Mouse (Mus musculus): ENCODE results near the gene Prkcq. TPM values are rescaled to one million over a fixed set of nuclear protein-coding genes. Genes with fewer than 3 reads are reported as not detected.

The Prkcq gene
- polyA plus RNA-seq (2014; fragmentation: Nextera tagmentation; extraction: Ambion mirVana) = 3.8 and 4.1 TPM in 2 replicates

GRCm38 (mm10) chr2:11171754-11172501, at the start of gene Prkcq:
TSS of gene Prkcq (plus strand) at chr2:11172108.
- H3K9me3 ChIP-seq (ENCODE audit: control insufficient read depth, low read length) = no peaks in the 10 kb centered on the region
- no peaks in the 10 kb centered on the region for H3K27me3 ChIP-seq (ENCODE audit: control insufficient read depth, insufficient read depth, low read length)
- whole genome bisulfite sequencing = 3% methylated on average over 51 of the region's 51 CpGs
- no peak within 1 kb of the TSS for H3K27ac ChIP-seq (ENCODE audit: low read depth, low read length)
- H3K4me1 ChIP-seq (ENCODE audit: control insufficient read depth, insufficient read depth, low read length) = peaks cover 2% of the 10 kb centered on the region
- H3K4me3 ChIP-seq (ENCODE audit: low read depth, low read length) = peak within 1 kb of the TSS; percentile 44
- ATAC-seq (ENCODE audit: insufficient read depth, low FRiP score, low TSS enrichment) (peak; percentile 90), DNase-seq (ENCODE audit: low spot score) (peak; percentile 71)
- H3K4me2 ChIP-seq (ENCODE audit: low read depth) = peak within 1 kb of the TSS; percentile 74
- H3K36me3 ChIP-seq (ENCODE audit: control insufficient read depth, insufficient read depth, low read length) = no peaks in the 10 kb centered on the region
- peak within 1 kb of the TSS; percentile 45 for H3K9ac ChIP-seq (ENCODE audit: low read length)

GRCm38 (mm10) chr2:11130881-11131280, 41.0 kb upstream of the Prkcq start:
- WGBS = 91% methylated on average over 12 of the region's 12 CpGs
- H3K9ac ChIP-seq (ENCODE audit: low read length) = no peak overlapping the region

GRCm38 (mm10) chr2:11135718-11136117, 36.2 kb upstream of the Prkcq start:
- H3K9me3 ChIP-seq (ENCODE audit: control insufficient read depth, low read length) = no peaks in the 10 kb centered on the region
- ATAC-seq (ENCODE audit: insufficient read depth, low FRiP score, low TSS enrichment) = no peak
- H3K4me2 ChIP-seq (ENCODE audit: low read depth) = no peak overlapping the region
- H3K4me1 ChIP-seq (ENCODE audit: control insufficient read depth, insufficient read depth, low read length) = no peaks in the 10 kb centered on the region
- 74% methylated on average over 6 of the region's 6 CpGs for WGBS
- no peaks in the 10 kb centered on the region for H3K27me3 ChIP-seq (ENCODE audit: control insufficient read depth, insufficient read depth, low read length)
- H3K4me3 ChIP-seq (ENCODE audit: low read depth, low read length) = no peak overlapping the region
- H3K27ac ChIP-seq (ENCODE audit: low read depth, low read length) = no peak overlapping the region
- DNase-seq (ENCODE audit: low spot score) = no peak
- H3K9ac ChIP-seq (ENCODE audit: low read length) = no peak overlapping the region
- H3K36me3 ChIP-seq (ENCODE audit: control insufficient read depth, insufficient read depth, low read length) = no peaks in the 10 kb centered on the region

More at GRCm38 (mm10) chr2:11130881-11131280, 41.0 kb upstream of the Prkcq start:
- DNase-seq (ENCODE audit: low spot score) (no peak), ATAC-seq (ENCODE audit: insufficient read depth, low FRiP score, low TSS enrichment) (no peak)
- no peak overlapping the region for H3K4me2 ChIP-seq (ENCODE audit: low read depth)
- H3K27me3 ChIP-seq (ENCODE audit: control insufficient read depth, insufficient read depth, low read length) = no peaks in the 10 kb centered on the region
- H3K36me3 ChIP-seq (ENCODE audit: control insufficient read depth, insufficient read depth, low read length) = no peaks in the 10 kb centered on the region
- H3K4me3 ChIP-seq (ENCODE audit: low read depth, low read length) = no peak overlapping the region
- no peaks in the 10 kb centered on the region for H3K9me3 ChIP-seq (ENCODE audit: control insufficient read depth, low read length)
- H3K4me1 ChIP-seq (ENCODE audit: control insufficient read depth, insufficient read depth, low read length) = no peaks in the 10 kb centered on the region
- H3K27ac ChIP-seq (ENCODE audit: low read depth, low read length) = no peak overlapping the region

- ATAC-seq (ENCODE audit: insufficient read depth, low FRiP score, low TSS enrichment) (no peak), DNase-seq (ENCODE audit: low spot score) (no peak)
- 89% methylated on average over 6 of the region's 6 CpGs for WGBS
- H3K4me3 ChIP-seq (ENCODE audit: low read depth, low read length) = no peak overlapping the region
- H3K4me2 ChIP-seq (ENCODE audit: low read depth) = no peak overlapping the region
- no peaks in the 10 kb centered on the region for H3K4me1 ChIP-seq (ENCODE audit: control insufficient read depth, insufficient read depth, low read length)
- no peaks in the 10 kb centered on the region for H3K27me3 ChIP-seq (ENCODE audit: control insufficient read depth, insufficient read depth, low read length)
- H3K27ac ChIP-seq (ENCODE audit: low read depth, low read length) = no peak overlapping the region
- no peaks in the 10 kb centered on the region for H3K9me3 ChIP-seq (ENCODE audit: control insufficient read depth, low read length)
- H3K9ac ChIP-seq (ENCODE audit: low read length) = no peak overlapping the region
- no peaks in the 10 kb centered on the region for H3K36me3 ChIP-seq (ENCODE audit: control insufficient read depth, insufficient read depth, low read length)
These were observed 33.8 kb upstream of the Prkcq start for GRCm38 (mm10) chr2:11138076-11138475.

- 70% methylated on average over 1 of the region's 1 CpGs for WGBS
These were observed 32.3 kb upstream of the Prkcq start for GRCm38 (mm10) chr2:11139518-11140152.

GRCm38 (mm10) chr2:11140385-11140784, 31.5 kb upstream of the Prkcq start:
- ATAC-seq (ENCODE audit: insufficient read depth, low FRiP score, low TSS enrichment) = no peak
- DNase-seq (ENCODE audit: low spot score) = no peak
- Histone ChIP-seq H3K27me3 (ENCODE audit: control insufficient read depth, insufficient read depth, low read length) (no peaks in the 10 kb centered on the region), H3K36me3 (ENCODE audit: control insufficient read depth, insufficient read depth, low read length) (no peaks in the 10 kb centered on the region), H3K4me2 (ENCODE audit: low read depth) (no peak overlapping the region), H3K4me3 (ENCODE audit: low read depth, low read length) (no peak overlapping the region), H3K9ac (ENCODE audit: low read length) (no peak overlapping the region), H3K9me3 (ENCODE audit: control insufficient read depth, low read length) (no peaks in the 10 kb centered on the region), H3K4me1 (ENCODE audit: control insufficient read depth, insufficient read depth, low read length) (no peaks in the 10 kb centered on the region), H3K27ac (ENCODE audit: low read depth, low read length) (no peak overlapping the region)
- WGBS = 91% methylated on average over 3 of the region's 3 CpGs

More at GRCm38 (mm10) chr2:11139518-11140152, 32.3 kb upstream of the Prkcq start:
- no peak overlapping the region for H3K4me2 ChIP-seq (ENCODE audit: low read depth)
- H3K9ac ChIP-seq (ENCODE audit: low read length) = no peak overlapping the region
- no peak for DNase-seq (ENCODE audit: low spot score)
- no peak overlapping the region for H3K27ac ChIP-seq (ENCODE audit: low read depth, low read length)
- H3K36me3 ChIP-seq (ENCODE audit: control insufficient read depth, insufficient read depth, low read length) = no peaks in the 10 kb centered on the region
- no peaks in the 10 kb centered on the region for H3K27me3 ChIP-seq (ENCODE audit: control insufficient read depth, insufficient read depth, low read length)
- no peaks in the 10 kb centered on the region for H3K4me1 ChIP-seq (ENCODE audit: control insufficient read depth, insufficient read depth, low read length)
- no peaks in the 10 kb centered on the region for H3K9me3 ChIP-seq (ENCODE audit: control insufficient read depth, low read length)
- no peak overlapping the region for H3K4me3 ChIP-seq (ENCODE audit: low read depth, low read length)
- no peak for ATAC-seq (ENCODE audit: insufficient read depth, low FRiP score, low TSS enrichment)

- Histone ChIP-seq H3K27ac (ENCODE audit: low read depth, low read length) (no peak overlapping the region), H3K4me2 (ENCODE audit: low read depth) (no peak overlapping the region), H3K9me3 (ENCODE audit: control insufficient read depth, low read length) (no peaks in the 10 kb centered on the region), H3K4me1 (ENCODE audit: control insufficient read depth, insufficient read depth, low read length) (no peaks in the 10 kb centered on the region), H3K4me3 (ENCODE audit: low read depth, low read length) (no peak overlapping the region), H3K9ac (ENCODE audit: low read length) (no peak overlapping the region), H3K27me3 (ENCODE audit: control insufficient read depth, insufficient read depth, low read length) (no peaks in the 10 kb centered on the region), H3K36me3 (ENCODE audit: control insufficient read depth, insufficient read depth, low read length) (no peaks in the 10 kb centered on the region)
- DNase-seq (ENCODE audit: low spot score) = no peak
- WGBS = 87% methylated on average over 4 of the region's 4 CpGs
- ATAC-seq (ENCODE audit: insufficient read depth, low FRiP score, low TSS enrichment) = no peak
These were observed 22.8 kb upstream of the Prkcq start for GRCm38 (mm10) chr2:11149091-11149490.

- no peak for DNase-seq (ENCODE audit: low spot score)
- Histone ChIP-seq H3K4me1 (ENCODE audit: control insufficient read depth, insufficient read depth, low read length) (no peaks in the 10 kb centered on the region), H3K4me2 (ENCODE audit: low read depth) (no peak overlapping the region), H3K27me3 (ENCODE audit: control insufficient read depth, insufficient read depth, low read length) (no peaks in the 10 kb centered on the region), H3K9ac (ENCODE audit: low read length) (no peak overlapping the region), H3K9me3 (ENCODE audit: control insufficient read depth, low read length) (no peaks in the 10 kb centered on the region), H3K4me3 (ENCODE audit: low read depth, low read length) (no peak overlapping the region), H3K27ac (ENCODE audit: low read depth, low read length) (no peak overlapping the region), H3K36me3 (ENCODE audit: control insufficient read depth, insufficient read depth, low read length) (no peaks in the 10 kb centered on the region)
- WGBS = 72% methylated on average over 7 of the region's 7 CpGs
- no peak for ATAC-seq (ENCODE audit: insufficient read depth, low FRiP score, low TSS enrichment)
These were observed 20.9 kb upstream of the Prkcq start for GRCm38 (mm10) chr2:11150975-11151374.

Data from neural tube, embryonic 11.5 days (tissue).